Mouse (Mus musculus): ENCODE measurements around the gene Tuft1. TPM values are rescaled to one million over a fixed set of nuclear protein-coding genes. Genes with fewer than 3 reads are reported as not detected.
"Not testable (repeated sequence)": the region's sequence is repeated elsewhere in the genome, so short reads cannot be mapped to it uniquely, and the experiment has no call there.

The Tuft1 gene
- polyA plus RNA-seq, 1 experiment from 2014 or later = 10.9 TPM

GRCm38 (mm10) chr3:94648755-94649590, 9.7 kb downstream of the Tuft1 start:
- Histone ChIP-seq H3K27ac (ENCODE audit: low read depth) (peak overlapping the region; percentile 80), H3K9ac (ENCODE audit: low read length) (no peak overlapping the region), H3K4me2 (ENCODE audit: low read length) (peak overlapping the region; percentile 30; the same call in 1 of the 2 replicates), H3K9me3 (ENCODE audit: control insufficient read depth, low read length) (no peaks in the 10 kb centered on the region), H3K27me3 (replicated peaks; ENCODE audit: control insufficient read depth, insufficient read depth, low read length) (no peaks in the 10 kb centered on the region), H3K4me1 (replicated peaks; ENCODE audit: control insufficient read depth, insufficient read depth, low read length) (peaks cover 19% of the 10 kb centered on the region), H3K36me3 (ENCODE audit: control insufficient read depth, insufficient read depth, low read length) (no peaks in the 10 kb centered on the region), H3K4me3 (ENCODE audit: low read depth, low read length) (no peak overlapping the region)
- ATAC-seq (replicated peaks; ENCODE audit: low FRiP score, low TSS enrichment, low read depth) (peak; percentile 89), DNase-seq (ENCODE audit: low spot score) (peak; percentile 68)
- 12% methylated on average over 6 of the region's 6 CpGs for WGBS

- H3K9me3 ChIP-seq (ENCODE audit: control insufficient read depth, low read length); H3K4me3 ChIP-seq (ENCODE audit: low read depth, low read length); ATAC-seq (replicated peaks; ENCODE audit: low FRiP score, low TSS enrichment, low read depth); H3K27me3 ChIP-seq (replicated peaks; ENCODE audit: control insufficient read depth, insufficient read depth, low read length); H3K4me1 ChIP-seq (replicated peaks; ENCODE audit: control insufficient read depth, insufficient read depth, low read length); H3K4me2 ChIP-seq (ENCODE audit: low read length); DNase-seq (ENCODE audit: low spot score); H3K9ac ChIP-seq (ENCODE audit: low read length); H3K36me3 ChIP-seq (ENCODE audit: control insufficient read depth, insufficient read depth, low read length); H3K27ac ChIP-seq (ENCODE audit: low read depth): not testable (repeated sequence)
- 43% methylated on average over 2 of the region's 2 CpGs for WGBS
Observed at GRCm38 (mm10) chr3:94642495-94643162, 16.0 kb downstream of the Tuft1 start, which contains the start of gene Gm10972. TSS of gene Gm10972 (plus strand) at chr3:94643112.

GRCm38 (mm10) chr3:94629876-94630275, 28.8 kb downstream of the Tuft1 start:
- no peaks in the 10 kb centered on the region for H3K9me3 ChIP-seq (ENCODE audit: control insufficient read depth, low read length)
- no peak overlapping the region for H3K9ac ChIP-seq (ENCODE audit: low read length)
- ATAC-seq (replicated peaks; ENCODE audit: low FRiP score, low TSS enrichment, low read depth) (no peak), DNase-seq (ENCODE audit: low spot score) (no peak)
- H3K4me1 ChIP-seq (replicated peaks; ENCODE audit: control insufficient read depth, insufficient read depth, low read length) = no peaks in the 10 kb centered on the region
- no peak overlapping the region for H3K4me2 ChIP-seq (ENCODE audit: low read length)
- no peaks in the 10 kb centered on the region for H3K36me3 ChIP-seq (ENCODE audit: control insufficient read depth, insufficient read depth, low read length)
- no peak overlapping the region for H3K4me3 ChIP-seq (ENCODE audit: low read depth, low read length)
- no peaks in the 10 kb centered on the region for H3K27me3 ChIP-seq (replicated peaks; ENCODE audit: control insufficient read depth, insufficient read depth, low read length)
- no peak overlapping the region for H3K27ac ChIP-seq (ENCODE audit: low read depth)
- 87% methylated on average over 3 of the region's 3 CpGs for WGBS

- H3K36me3 ChIP-seq (ENCODE audit: control insufficient read depth, insufficient read depth, low read length) = no peaks in the 10 kb centered on the region
- no peak overlapping the region for H3K27ac ChIP-seq (ENCODE audit: low read depth)
- H3K4me3 ChIP-seq (ENCODE audit: low read depth, low read length) = no peak overlapping the region
- H3K9me3 ChIP-seq (ENCODE audit: control insufficient read depth, low read length) = no peaks in the 10 kb centered on the region
- no peak for DNase-seq (ENCODE audit: low spot score)
- no peaks in the 10 kb centered on the region for H3K27me3 ChIP-seq (replicated peaks; ENCODE audit: control insufficient read depth, insufficient read depth, low read length)
- no peak overlapping the region for H3K4me2 ChIP-seq (ENCODE audit: low read length)
- H3K9ac ChIP-seq (ENCODE audit: low read length) = no peak overlapping the region
- WGBS = 92% methylated on average over 5 of the region's 5 CpGs
- no peak for ATAC-seq (replicated peaks; ENCODE audit: low FRiP score, low TSS enrichment, low read depth)
- H3K4me1 ChIP-seq (replicated peaks; ENCODE audit: control insufficient read depth, insufficient read depth, low read length) = no peaks in the 10 kb centered on the region
Observed at GRCm38 (mm10) chr3:94628712-94629111, 30.0 kb downstream of the Tuft1 start.

GRCm38 (mm10) chr3:94624281-94624680, 34.4 kb downstream of the Tuft1 start:
- WGBS = 90% methylated on average over 4 of the region's 4 CpGs
- Histone ChIP-seq H3K9ac (ENCODE audit: low read length) (no peak overlapping the region), H3K36me3 (ENCODE audit: control insufficient read depth, insufficient read depth, low read length) (no peaks in the 10 kb centered on the region), H3K4me3 (ENCODE audit: low read depth, low read length) (no peak overlapping the region), H3K27me3 (replicated peaks; ENCODE audit: control insufficient read depth, insufficient read depth, low read length) (no peaks in the 10 kb centered on the region), H3K4me1 (replicated peaks; ENCODE audit: control insufficient read depth, insufficient read depth, low read length) (no peaks in the 10 kb centered on the region), H3K9me3 (ENCODE audit: control insufficient read depth, low read length) (no peaks in the 10 kb centered on the region), H3K27ac (ENCODE audit: low read depth) (no peak overlapping the region), H3K4me2 (ENCODE audit: low read length) (no peak overlapping the region)
- DNase-seq (ENCODE audit: low spot score) (no peak), ATAC-seq (replicated peaks; ENCODE audit: low FRiP score, low TSS enrichment, low read depth) (no peak)

DNA sequence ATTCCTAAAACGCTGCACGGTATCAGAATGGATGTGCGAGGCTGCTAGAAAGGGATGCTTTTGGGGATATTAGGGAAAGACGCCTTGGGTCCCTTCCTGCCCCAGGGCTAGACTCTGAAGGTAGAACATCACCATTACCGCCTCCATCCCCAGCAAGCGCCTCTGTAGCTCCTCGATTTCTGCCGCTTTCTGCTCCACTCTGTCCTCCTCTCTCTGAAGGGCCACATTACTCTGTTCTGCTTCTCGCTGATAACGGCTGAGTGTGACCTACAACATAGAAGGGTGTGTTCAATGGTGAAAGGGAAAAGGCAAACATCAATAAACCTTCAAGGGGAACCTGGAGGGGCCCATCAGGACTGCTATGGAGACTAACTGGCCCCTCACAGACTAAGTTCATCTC, 36.1 kb downstream of the Tuft1 start:
- no peaks in the 10 kb centered on the region for H3K9me3 ChIP-seq (ENCODE audit: control insufficient read depth, low read length)
- H3K27ac ChIP-seq (ENCODE audit: low read depth) = no peak overlapping the region
- ATAC-seq (replicated peaks; ENCODE audit: low FRiP score, low TSS enrichment, low read depth) (no peak), DNase-seq (ENCODE audit: low spot score) (no peak)
- no peak overlapping the region for H3K4me3 ChIP-seq (ENCODE audit: low read depth, low read length)
- H3K9ac ChIP-seq (ENCODE audit: low read length) = no peak overlapping the region
- 86% methylated on average over 10 of the region's 10 CpGs for WGBS
- no peaks in the 10 kb centered on the region for H3K4me1 ChIP-seq (replicated peaks; ENCODE audit: control insufficient read depth, insufficient read depth, low read length)
- H3K4me2 ChIP-seq (ENCODE audit: low read length) = no peak overlapping the region
- no peaks in the 10 kb centered on the region for H3K27me3 ChIP-seq (replicated peaks; ENCODE audit: control insufficient read depth, insufficient read depth, low read length)
- no peaks in the 10 kb centered on the region for H3K36me3 ChIP-seq (ENCODE audit: control insufficient read depth, insufficient read depth, low read length)

DNA sequence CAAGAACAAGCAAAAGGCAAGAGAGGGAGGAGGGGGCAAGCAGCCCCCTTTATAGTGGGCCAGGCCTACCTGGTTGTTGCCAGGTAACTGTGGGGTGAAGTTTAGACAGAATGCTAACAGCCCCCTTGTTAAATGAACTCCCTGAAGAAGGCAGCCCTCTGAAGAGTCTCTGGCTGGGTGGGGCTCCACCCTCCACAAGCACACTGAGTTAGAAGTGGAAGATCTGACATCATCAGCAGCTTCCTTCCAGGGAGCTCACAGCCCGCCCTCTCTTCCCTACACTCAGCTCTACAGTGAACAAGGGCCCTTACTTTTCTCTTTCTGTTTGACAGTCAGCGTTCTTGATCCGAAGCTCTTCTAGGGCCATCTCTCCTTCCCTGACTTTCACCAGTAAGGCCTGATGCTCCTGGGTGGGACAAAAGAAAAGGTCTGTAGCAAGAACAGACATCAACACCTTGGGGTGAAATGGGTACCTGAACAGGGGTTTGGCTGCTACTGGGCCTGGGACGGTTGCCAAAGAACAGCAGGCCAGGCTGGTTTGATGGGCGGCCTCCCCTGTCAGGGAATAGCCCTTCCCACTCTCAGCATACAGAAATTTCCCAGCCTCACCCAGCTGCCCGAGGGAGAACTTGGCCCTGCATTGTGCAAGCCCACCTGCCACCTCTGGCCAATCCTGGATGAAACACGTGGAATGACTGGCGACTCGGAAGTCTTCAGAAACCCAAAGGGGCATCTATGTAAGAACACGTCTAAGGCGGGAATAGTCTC, 36.7 kb downstream of the Tuft1 start:
- ATAC-seq (replicated peaks; ENCODE audit: low FRiP score, low TSS enrichment, low read depth) (no peak), DNase-seq (ENCODE audit: low spot score) (no peak)
- Histone ChIP-seq H3K9ac (ENCODE audit: low read length) (no peak overlapping the region), H3K9me3 (ENCODE audit: control insufficient read depth, low read length) (no peaks in the 10 kb centered on the region), H3K36me3 (ENCODE audit: control insufficient read depth, insufficient read depth, low read length) (no peaks in the 10 kb centered on the region), H3K27ac (ENCODE audit: low read depth) (no peak overlapping the region; the same call in 1 of the 2 replicates), H3K4me1 (replicated peaks; ENCODE audit: control insufficient read depth, insufficient read depth, low read length) (no peaks in the 10 kb centered on the region), H3K4me3 (ENCODE audit: low read depth, low read length) (no peak overlapping the region), H3K27me3 (replicated peaks; ENCODE audit: control insufficient read depth, insufficient read depth, low read length) (no peaks in the 10 kb centered on the region), H3K4me2 (ENCODE audit: low read length) (no peak overlapping the region)
- WGBS = 78% methylated on average over 11 of the region's 11 CpGs

DNA sequence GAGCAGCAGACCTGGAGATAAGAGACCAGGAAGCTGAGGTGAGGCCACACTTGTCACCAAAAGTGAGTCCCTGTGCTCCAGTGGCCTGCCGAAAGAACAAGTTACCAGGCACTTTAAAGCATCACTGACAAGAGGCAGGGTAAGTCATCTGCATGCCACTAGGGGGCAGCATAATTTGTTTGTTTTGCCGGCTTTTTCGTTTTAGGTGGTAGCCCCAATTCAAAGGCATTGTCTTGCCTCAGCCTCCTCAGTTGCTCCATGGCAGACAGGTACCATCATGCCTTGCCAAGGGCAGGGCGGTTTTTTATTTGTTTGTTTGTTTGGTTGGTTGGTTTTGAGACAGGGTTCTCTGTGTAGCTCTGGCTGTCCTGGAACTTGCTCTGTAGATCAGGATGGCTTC, 42.0 kb downstream of the Tuft1 start:
- no peak overlapping the region for H3K27ac ChIP-seq (ENCODE audit: low read depth)
- peak; percentile 55 for DNase-seq (ENCODE audit: low spot score)
- no peaks in the 10 kb centered on the region for H3K4me1 ChIP-seq (replicated peaks; ENCODE audit: control insufficient read depth, insufficient read depth, low read length)

More for the DNA sequence above, 42.0 kb downstream of the Tuft1 start:
- Histone ChIP-seq H3K4me3 (ENCODE audit: low read depth, low read length) (no peak overlapping the region), H3K27me3 (replicated peaks; ENCODE audit: control insufficient read depth, insufficient read depth, low read length) (no peaks in the 10 kb centered on the region), H3K36me3 (ENCODE audit: control insufficient read depth, insufficient read depth, low read length) (no peaks in the 10 kb centered on the region), H3K9me3 (ENCODE audit: control insufficient read depth, low read length) (no peaks in the 10 kb centered on the region), H3K4me2 (ENCODE audit: low read length) (no peak overlapping the region), H3K9ac (ENCODE audit: low read length) (no peak overlapping the region)
- ATAC-seq (replicated peaks; ENCODE audit: low FRiP score, low TSS enrichment, low read depth) = no peak
- 79% methylated on average over 4 of the region's 4 CpGs for WGBS
